Mouse (Mus musculus): ENCODE measurements at regions not wholly inside any gene's neighbourhood (a gene's known extent, or its start where the extent isn't known, plus 50 kb on each side); places are given as distances from the start of the nearest gene placed in this dataset.

GRCm38 (mm10) chr1:137567526-137567925 lies 607.3 kb upstream of the Nr5a2 start:
- H3K4me1 ChIP-seq (ENCODE audit: control insufficient read depth in 1 of 2, insufficient read depth in 2 of 2, low read length in 2 of 2): no peaks in the 10 kb centered on the region
- H3K27me3 ChIP-seq (ENCODE audit: control insufficient read depth in 1 of 2, insufficient read depth in 2 of 2, low read length in 2 of 2): no peaks in the 10 kb centered on the region
- TF ChIP-seq TBP (IDR thresholded peaks at IDR 0.05; ENCODE audit: low read depth, low read length) (no peak), MYC (IDR thresholded peaks at IDR 0.05; ENCODE audit: low read depth, low read length) (no peak), EP300 (IDR thresholded peaks at IDR 0.05; ENCODE audit: low read depth in 1 of 2, low read length in 2 of 2) (no peak), HCFC1 (IDR thresholded peaks at IDR 0.05; ENCODE audit: low read depth, low read length) (no peak)
- no peak overlapping the region for H3K4me3 ChIP-seq (ENCODE audit: control insufficient read depth in 1 of 2, insufficient read depth in 1 of 2, low read depth in 2 of 2, low read length in 2 of 2)
- no peak overlapping the region for H3K27ac ChIP-seq (ENCODE audit: control insufficient read depth, low read depth, low read length)
- no peaks in the 10 kb centered on the region for H3K9me3 ChIP-seq (replicated peaks; ENCODE audit: insufficient read depth, low read length)
- no peak overlapping the region for H3K9ac ChIP-seq (ENCODE audit: control insufficient read depth, low read depth, low read length, poor library complexity, severe bottlenecking)
- no peaks in the 10 kb centered on the region for H3K79me2 ChIP-seq (ENCODE audit: control insufficient read depth, insufficient read depth, low read length, poor library complexity)
- DNase-seq (ENCODE audit: low read depth, low spot score): no peak
- H3K36me3 ChIP-seq (ENCODE audit: control insufficient read depth in 1 of 2, insufficient read depth in 2 of 2, low read length in 2 of 2): no peaks in the 10 kb centered on the region

DNA sequence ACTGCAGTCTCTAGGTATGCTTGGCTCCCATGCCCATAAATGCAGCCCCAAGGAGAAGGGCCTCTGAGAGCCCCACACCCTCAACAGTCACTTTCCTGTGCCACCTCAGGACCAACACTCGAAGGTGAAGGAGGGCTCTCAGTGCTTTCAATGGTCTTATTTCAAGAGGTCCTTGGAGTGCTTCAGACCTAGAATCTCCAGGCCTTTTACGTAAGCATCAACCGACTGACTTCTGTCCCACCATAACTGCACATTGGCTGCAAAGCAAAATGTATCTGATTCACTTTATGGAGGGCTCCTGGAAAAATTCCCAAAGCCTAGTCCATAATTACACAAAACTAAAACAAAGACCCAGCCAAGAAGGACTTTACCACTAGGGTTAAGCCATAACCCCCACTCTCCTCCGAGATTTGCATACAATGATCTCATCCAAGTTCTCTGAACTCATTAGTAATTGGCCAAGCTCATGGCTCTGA lies 605.4 kb upstream of the Nr5a2 start:
- Histone ChIP-seq H3K79me2 (ENCODE audit: control insufficient read depth, insufficient read depth, low read length, poor library complexity) (no peaks in the 10 kb centered on the region), H3K36me3 (ENCODE audit: control insufficient read depth in 1 of 2, insufficient read depth in 2 of 2, low read length in 2 of 2) (no peaks in the 10 kb centered on the region), H3K27me3 (ENCODE audit: control insufficient read depth in 1 of 2, insufficient read depth in 2 of 2, low read length in 2 of 2) (no peaks in the 10 kb centered on the region), H3K4me3 (ENCODE audit: control insufficient read depth in 1 of 2, insufficient read depth in 1 of 2, low read depth in 2 of 2, low read length in 2 of 2) (no peak overlapping the region), H3K9ac (ENCODE audit: control insufficient read depth, low read depth, low read length, poor library complexity, severe bottlenecking) (no peak overlapping the region), H3K4me1 (ENCODE audit: control insufficient read depth in 1 of 2, insufficient read depth in 2 of 2, low read length in 2 of 2) (no peaks in the 10 kb centered on the region), H3K9me3 (replicated peaks; ENCODE audit: insufficient read depth, low read length) (no peaks in the 10 kb centered on the region), H3K27ac (ENCODE audit: control insufficient read depth, low read depth, low read length) (no peak overlapping the region)
- DNase-seq (ENCODE audit: low read depth, low spot score): no peak
- no peak for TF ChIP-seq CHD2 (IDR thresholded peaks at IDR 0.05; ENCODE audit: low read length)
- TF ChIP-seq ZC3H11A (IDR thresholded peaks at IDR 0.05; ENCODE audit: low read depth, low read length): no peak
- TF ChIP-seq CTCF (IDR thresholded peaks at IDR 0.05 in 2 of 3, conservative IDR thresholded peaks at IDR 0.05 in 1 of 3; ENCODE audit: control insufficient read depth in 1 of 3, insufficient read depth in 1 of 3, low read depth in 2 of 3, low read length in 3 of 3, poor library complexity in 1 of 3, severe bottlenecking in 1 of 3): no peak
- TF ChIP-seq NRF1 (IDR thresholded peaks at IDR 0.05; ENCODE audit: insufficient read depth, low read depth, low read length, poor library complexity, severe bottlenecking): no peak
- no peak for TF ChIP-seq MAZ (IDR thresholded peaks at IDR 0.05; ENCODE audit: low read depth, low read length)
- TF ChIP-seq USF1 (IDR thresholded peaks at IDR 0.05; ENCODE audit: low read depth, low read length): no peak
- no peak for TF ChIP-seq ZKSCAN1 (IDR thresholded peaks at IDR 0.05; ENCODE audit: low read depth, low read length)
- TF ChIP-seq TAL1 (IDR thresholded peaks at IDR 0.05; ENCODE audit: low read length): no peak
- TF ChIP-seq SIN3A (IDR thresholded peaks at IDR 0.05; ENCODE audit: low read length): no peak
- no peak for TF ChIP-seq CHD1 (IDR thresholded peaks at IDR 0.05; ENCODE audit: low read depth, low read length)
- TF ChIP-seq HCFC1 (IDR thresholded peaks at IDR 0.05; ENCODE audit: low read depth, low read length): no peak
- TF ChIP-seq JUND (IDR thresholded peaks at IDR 0.05; ENCODE audit: low read depth, low read length): no peak

DNA sequence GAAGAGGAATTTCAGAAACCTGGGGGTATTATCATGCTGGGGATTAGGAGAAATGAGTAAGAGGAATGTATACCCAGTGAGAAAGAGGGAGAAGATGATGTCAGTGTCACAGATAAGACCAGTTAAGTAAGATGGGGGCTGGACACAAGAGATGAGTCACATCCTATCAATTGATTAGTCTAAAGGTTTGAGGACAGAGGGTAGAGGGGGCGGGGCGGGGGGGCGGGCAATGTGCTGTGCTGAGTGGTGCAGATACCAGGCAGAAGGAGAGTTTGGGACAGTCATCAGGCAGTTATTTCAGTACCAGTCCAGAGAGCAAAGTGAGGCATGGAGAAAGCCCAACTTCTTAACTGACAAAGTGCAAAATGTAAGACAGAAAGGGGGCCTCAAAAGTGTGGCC lies 601.4 kb upstream of the Nr5a2 start:
- H3K9ac ChIP-seq (ENCODE audit: control insufficient read depth, low read depth, low read length, poor library complexity, severe bottlenecking): no peak overlapping the region
- H3K27me3 ChIP-seq (ENCODE audit: control insufficient read depth in 1 of 2, insufficient read depth in 2 of 2, low read length in 2 of 2): no peaks in the 10 kb centered on the region
- DNase-seq (ENCODE audit: low read depth, low spot score): no peak
- no peaks in the 10 kb centered on the region for H3K9me3 ChIP-seq (replicated peaks; ENCODE audit: insufficient read depth, low read length)
- H3K36me3 ChIP-seq (ENCODE audit: control insufficient read depth in 1 of 2, insufficient read depth in 2 of 2, low read length in 2 of 2): no peaks in the 10 kb centered on the region
- no peaks in the 10 kb centered on the region for H3K4me1 ChIP-seq (ENCODE audit: control insufficient read depth in 1 of 2, insufficient read depth in 2 of 2, low read length in 2 of 2)
- H3K79me2 ChIP-seq (ENCODE audit: control insufficient read depth, insufficient read depth, low read length, poor library complexity): no peaks in the 10 kb centered on the region
- H3K4me3 ChIP-seq (ENCODE audit: control insufficient read depth in 1 of 2, insufficient read depth in 1 of 2, low read depth in 2 of 2, low read length in 2 of 2): no peak overlapping the region
- H3K27ac ChIP-seq (ENCODE audit: control insufficient read depth, low read depth, low read length): no peak overlapping the region
- TF ChIP-seq GABPA (IDR thresholded peaks at IDR 0.05; ENCODE audit: low read depth, low read length) (no peak), ELF1 (IDR thresholded peaks at IDR 0.05; ENCODE audit: low read depth, low read length) (no peak), POLR2A (IDR thresholded peaks at IDR 0.05; ENCODE audit: control insufficient read depth in 1 of 2, insufficient read depth in 1 of 2, low read depth in 1 of 2, low read length in 2 of 2, poor library complexity in 1 of 2) (no peak), TCF12 (IDR thresholded peaks at IDR 0.05; ENCODE audit: low read depth, low read length) (no peak), MAZ (IDR thresholded peaks at IDR 0.05; ENCODE audit: low read depth, low read length) (no peak), KAT2A (conservative IDR thresholded peaks at IDR 0.05; ENCODE audit: low read depth, low read length) (no peak), CHD2 (IDR thresholded peaks at IDR 0.05; ENCODE audit: low read length) (no peak), NELFE (IDR thresholded peaks at IDR 0.05; ENCODE audit: low read depth, low read length) (no peak)

Data from MEL (cell line).